Mouse (Mus musculus): ENCODE measurements around the gene Herc4.

GRCm38 (mm10) chr10:63367386-63367785, 123.8 kb downstream of the Herc4 start:
- TF ChIP-seq CTCF (IDR thresholded peaks at IDR 0.05; ENCODE audit: control insufficient read depth, insufficient read depth, insufficient replicate concordance, low read depth, low read length) (no peak), POLR2A (IDR thresholded peaks at IDR 0.05; ENCODE audit: control insufficient read depth, low read depth, low read length) (no peak)
